Mouse (Mus musculus) kidney, embryonic 14.5 days (tissue): ENCODE results near the gene Baz2b. TPM values are rescaled to one million over a fixed set of nuclear protein-coding genes. Genes with fewer than 3 reads are reported as not detected.
A peak's percentile ranks its signal among the peaks of the same experiment; 100 is the strongest.

ENCODE experiments used
- ATAC-seq: fragments of 200-750 bp; cut with Nextera tagmentation; 2 replicates; pipeline ENCODE4 v1.8.0; 2017; ENCODE audit warnings: moderate number of reproducible peaks, mild to moderate bottlenecking, moderate TSS enrichment, moderate library complexity; ENCODE audit not compliant: low FRiP score, low TSS enrichment
- H3K27ac ChIP-seq: fragments of 300-500 bp; sonication (generic); 2 replicates; pipeline ENCODE4 v1.5.1; 2014; ENCODE audit warnings: low read depth, mild to moderate bottlenecking, low read length, moderate library complexity, mixed read lengths
- H3K27me3 ChIP-seq: fragments of 300-500 bp; sonication (generic); 2 replicates; pipeline ENCODE4 v1.6.1; 2014; ENCODE audit warnings: mild to moderate bottlenecking, low read length; ENCODE audit not compliant: control insufficient read depth, insufficient read depth
- H3K36me3 ChIP-seq: fragments of 300-500 bp; sonication (generic); 2 replicates; pipeline ENCODE4 v1.6.1; 2014; ENCODE audit warnings: low read length, mixed read lengths; ENCODE audit not compliant: control insufficient read depth, insufficient read depth
- H3K4me1 ChIP-seq: fragments of 300-500 bp; sonication (generic); 2 replicates; pipeline ENCODE4 v1.6.1; 2014; ENCODE audit warnings: low read length, mixed read lengths; ENCODE audit not compliant: control insufficient read depth, insufficient read depth
- H3K4me2 ChIP-seq: fragments of 300-500 bp; sonication (generic); replicated peaks from 2 replicates; pipeline ENCODE4 v1.6.1; 2014; ENCODE audit warnings: low read depth, mild to moderate bottlenecking, low read length
- H3K4me3 ChIP-seq: fragments of 300-500 bp; sonication (generic); 2 replicates; pipeline ENCODE4 v1.5.1; 2014; ENCODE audit warnings: mild to moderate bottlenecking, low read length
- H3K9ac ChIP-seq: fragments of 300-500 bp; sonication (generic); 2 replicates; pipeline ENCODE4 v1.6.1; 2014; ENCODE audit warnings: low read depth, mild to moderate bottlenecking, low read length, moderate library complexity
- H3K9me3 ChIP-seq: fragments of 300-500 bp; sonication (generic); 2 replicates; pipeline ENCODE4 v1.6.1; 2016; ENCODE audit warnings: low read length; ENCODE audit not compliant: control insufficient read depth
- WGBS: fragments of 180-500 bp; shearing (Covaris S2); extraction: QIAGEN DNeasy Blood & Tissue Kit; methylation state at CpG from one replicate; pipeline ENCODE4 v1.1.7; 2014; 5-methylcytosine and 5-hydroxymethylcytosine counted together
- polyA plus RNA-seq: library from polyadenylated mRNA; unstranded; fragments of >200 nt; fragmentation: Nextera tagmentation; extraction: Ambion mirVana; gene quantifications from 2 replicates; pipeline ENCODE4 v1.2.1, GENCODE M21; 2014

The Baz2b gene
- polyA plus RNA-seq, 1 experiment from 2014 or later, result 70.4 TPM

DNA sequence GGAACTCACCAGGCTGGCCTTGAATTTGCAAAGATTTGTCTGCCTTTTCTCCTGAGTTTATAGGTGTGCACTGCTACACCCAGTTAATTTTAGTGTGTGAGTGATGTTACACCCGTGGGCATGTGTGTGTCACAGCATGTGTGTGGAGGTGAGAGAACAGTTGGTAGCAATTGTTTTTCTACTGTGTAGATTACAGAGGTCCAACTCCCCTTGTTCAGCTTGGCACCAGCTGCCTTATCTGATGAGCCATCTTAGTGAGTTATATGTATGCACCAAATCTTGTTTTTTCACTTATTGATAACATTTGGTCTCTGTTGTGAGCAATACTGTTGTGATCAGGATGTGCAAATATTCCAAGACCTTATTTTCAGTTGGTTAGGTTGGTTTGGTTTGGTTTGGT lies 13.8 kb upstream of the Baz2b start:
- no peak for ATAC-seq
- H3K36me3 ChIP-seq, result 0 out of 2 replicates have a peak, but pooled peaks cover 2% of the 10 kb centered on the region
- H3K4me3 ChIP-seq, result no peak overlapping the region
- no peak overlapping the region for H3K4me2 ChIP-seq
- WGBS, result 75% methylated on average over 1 of the region's 1 CpGs
- peaks cover 8% of the 10 kb centered on the region; the same call in 1 of the 2 replicates for H3K4me1 ChIP-seq
- no peak overlapping the region for H3K9ac ChIP-seq
- H3K9me3 ChIP-seq, result no peaks in the 10 kb centered on the region
- H3K27ac ChIP-seq, result no peak overlapping the region
- no peaks in the 10 kb centered on the region for H3K27me3 ChIP-seq

DNA sequence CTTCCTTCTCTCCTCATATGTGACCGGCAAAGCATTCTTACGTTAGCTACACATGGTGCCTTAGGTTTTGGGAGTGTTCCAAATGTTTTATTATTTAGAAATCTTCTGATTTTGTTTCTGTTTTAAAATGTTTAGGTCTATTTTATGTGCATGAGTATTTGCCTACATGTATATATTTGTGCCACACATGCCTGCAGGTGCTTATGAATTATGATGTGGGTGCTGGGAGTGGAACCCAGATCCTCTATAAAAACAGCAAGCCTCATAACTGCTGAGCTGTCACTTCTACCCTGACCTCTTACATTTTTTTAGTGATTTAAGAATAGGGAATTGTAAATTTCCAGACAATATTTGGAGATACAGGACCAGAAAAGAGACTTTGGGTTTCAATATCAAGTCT lies 12.3 kb upstream of the Baz2b start:
- H3K4me3 ChIP-seq, result no peak overlapping the region
- H3K4me2 ChIP-seq, result no peak overlapping the region
- 91% methylated on average over 2 of the region's 2 CpGs for WGBS
- peaks cover 10% of the 10 kb centered on the region; the same call in 1 of the 2 replicates for H3K4me1 ChIP-seq
- no peaks in the 10 kb centered on the region for H3K9me3 ChIP-seq
- H3K9ac ChIP-seq, result no peak overlapping the region
- no peaks in the 10 kb centered on the region for H3K27me3 ChIP-seq
- H3K27ac ChIP-seq, result no peak overlapping the region
- no peaks in the 10 kb centered on the region for H3K36me3 ChIP-seq
- ATAC-seq, result no peak

DNA sequence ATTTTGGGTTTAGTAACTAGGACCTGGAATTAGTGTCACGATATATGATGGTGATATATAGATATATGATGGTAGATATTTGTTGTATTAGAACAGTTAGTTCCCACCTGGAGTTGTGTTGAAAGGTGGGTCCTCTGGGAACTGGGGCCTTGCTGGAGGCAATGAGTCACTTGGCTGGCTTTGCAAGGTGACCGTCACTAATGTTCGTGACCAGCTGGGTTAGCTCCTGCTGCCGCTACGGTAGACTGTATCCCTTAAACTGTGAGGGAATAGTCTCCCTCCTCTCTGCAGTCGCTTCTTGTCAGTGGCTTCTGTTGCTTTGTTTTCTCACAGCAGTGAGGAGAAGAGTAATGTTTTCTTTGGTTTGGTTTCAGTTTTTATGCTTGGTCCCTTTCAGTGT lies 11.6 kb upstream of the Baz2b start:
- Histone ChIP-seq H3K27me3 (no peaks in the 10 kb centered on the region), H3K9ac (no peak overlapping the region), H3K9me3 (no peaks in the 10 kb centered on the region), H3K27ac (no peak overlapping the region), H3K36me3 (peaks cover 1% of the 10 kb centered on the region; the same call in 1 of the 2 replicates), H3K4me3 (no peak overlapping the region), H3K4me2 (no peak overlapping the region), H3K4me1 (peaks cover 10% of the 10 kb centered on the region; the same call in 1 of the 2 replicates)
- no peak for ATAC-seq
- WGBS, result 31% methylated on average over 6 of the region's 6 CpGs

GRCm38 (mm10) chr2:60217620-60218019 lies 8.0 kb upstream of the Baz2b start:
- ATAC-seq, result no peak
- WGBS, result 79% methylated on average over 6 of the region's 6 CpGs
- H3K9ac ChIP-seq, result no peak overlapping the region

GRCm38 (mm10) chr2:60216547-60217153 lies 7.0 kb upstream of the Baz2b start:
- no peak overlapping the region for H3K9ac ChIP-seq
- no peak overlapping the region for H3K4me2 ChIP-seq
- no peaks in the 10 kb centered on the region for H3K9me3 ChIP-seq
- 89% methylated on average over 4 of the region's 4 CpGs for WGBS
- H3K36me3 ChIP-seq, result peaks cover 17% of the 10 kb centered on the region; the same call in 1 of the 2 replicates
- H3K27ac ChIP-seq, result no peak overlapping the region
- no peak overlapping the region for H3K4me3 ChIP-seq
- ATAC-seq, result no peak
- no peaks in the 10 kb centered on the region for H3K27me3 ChIP-seq
- H3K4me1 ChIP-seq, result peaks cover 18% of the 10 kb centered on the region

More at GRCm38 (mm10) chr2:60217620-60218019, 8.0 kb upstream of the Baz2b start:
- no peak overlapping the region for H3K4me2 ChIP-seq
- no peak overlapping the region for H3K4me3 ChIP-seq
- no peak overlapping the region for H3K27ac ChIP-seq
- no peaks in the 10 kb centered on the region for H3K27me3 ChIP-seq
- no peaks in the 10 kb centered on the region for H3K9me3 ChIP-seq
- H3K4me1 ChIP-seq, result peaks cover 13% of the 10 kb centered on the region; the same call in 1 of the 2 replicates
- peaks cover 17% of the 10 kb centered on the region; the same call in 1 of the 2 replicates for H3K36me3 ChIP-seq

DNA sequence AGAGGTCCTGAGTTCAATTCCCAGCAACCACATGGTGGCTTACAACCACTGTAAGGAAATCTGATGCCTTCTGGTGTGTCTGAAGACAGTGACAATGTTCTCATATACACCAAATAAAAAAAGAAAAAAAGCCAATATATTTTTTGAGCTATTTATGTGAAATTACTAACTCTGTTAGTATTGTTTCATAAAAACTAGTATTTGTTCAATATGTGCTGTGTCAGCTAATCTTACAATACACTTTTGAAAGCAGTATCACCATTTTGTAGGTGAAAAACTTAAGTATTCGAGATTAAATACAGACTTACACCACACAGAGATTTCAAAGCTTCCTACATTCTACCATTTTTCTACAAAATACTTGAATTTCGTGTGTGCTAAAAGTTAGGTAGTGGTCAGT lies 5.0 kb upstream of the Baz2b start:
- H3K27me3 ChIP-seq, result no peaks in the 10 kb centered on the region
- H3K4me3 ChIP-seq, result no peak overlapping the region
- H3K4me2 ChIP-seq, result no peak overlapping the region
- peaks cover 17% of the 10 kb centered on the region; the same call in 1 of the 2 replicates for H3K36me3 ChIP-seq
- peaks cover 15% of the 10 kb centered on the region; the same call in 1 of the 2 replicates for H3K4me1 ChIP-seq
- H3K27ac ChIP-seq, result no peak overlapping the region
- H3K9me3 ChIP-seq, result no peaks in the 10 kb centered on the region
- WGBS, result 95% methylated on average over 2 of the region's 2 CpGs
- H3K9ac ChIP-seq, result no peak overlapping the region
- no peak for ATAC-seq

- Histone ChIP-seq H3K36me3 (peaks cover 17% of the 10 kb centered on the region; the same call in 1 of the 2 replicates), H3K27ac (no peak overlapping the region)
- no peak for ATAC-seq
Observed at GRCm38 (mm10) chr2:60212488-60212887, 2.8 kb upstream of the Baz2b start.

DNA sequence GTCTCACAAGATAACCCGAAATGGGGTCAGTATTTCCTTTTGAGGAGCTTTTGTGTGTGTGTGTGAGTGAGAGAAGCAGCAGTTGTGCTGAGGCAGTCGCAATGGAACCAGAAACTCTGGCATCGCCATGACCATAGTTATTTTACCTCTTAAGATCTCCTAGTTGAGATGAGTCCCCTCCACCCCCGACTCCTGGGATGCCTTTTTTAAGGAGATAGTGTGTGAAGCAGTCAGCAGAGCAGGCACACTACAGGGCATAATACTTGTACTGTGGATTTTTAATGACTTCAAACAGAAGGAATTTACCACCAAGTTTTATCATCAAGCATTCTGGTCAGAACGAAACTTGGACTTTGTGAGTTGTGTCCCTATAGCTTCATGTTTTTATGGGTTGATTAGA lies 1.2 kb upstream of the Baz2b start:
- Histone ChIP-seq H3K36me3 (peaks cover 16% of the 10 kb centered on the region; the same call in 1 of the 2 replicates), H3K9ac (peak overlapping the region; percentile 97), H3K27me3 (no peaks in the 10 kb centered on the region), H3K9me3 (no peaks in the 10 kb centered on the region), H3K4me1 (peaks cover 15% of the 10 kb centered on the region; the same call in 1 of the 2 replicates), H3K4me2 (peak overlapping the region; percentile 79), H3K4me3 (peak overlapping the region; percentile 92), H3K27ac (no peak overlapping the region; the same call in 1 of the 2 replicates)
- no peak for ATAC-seq
- WGBS, result 18% methylated on average over 5 of the region's 5 CpGs

More at GRCm38 (mm10) chr2:60212488-60212887, 2.8 kb upstream of the Baz2b start:
- H3K4me2 ChIP-seq, result no peak overlapping the region
- H3K4me1 ChIP-seq, result peaks cover 17% of the 10 kb centered on the region; the same call in 1 of the 2 replicates
- H3K4me3 ChIP-seq, result no peak overlapping the region
- H3K9me3 ChIP-seq, result no peaks in the 10 kb centered on the region
- no peaks in the 10 kb centered on the region for H3K27me3 ChIP-seq
- H3K9ac ChIP-seq, result no peak overlapping the region

DNA sequence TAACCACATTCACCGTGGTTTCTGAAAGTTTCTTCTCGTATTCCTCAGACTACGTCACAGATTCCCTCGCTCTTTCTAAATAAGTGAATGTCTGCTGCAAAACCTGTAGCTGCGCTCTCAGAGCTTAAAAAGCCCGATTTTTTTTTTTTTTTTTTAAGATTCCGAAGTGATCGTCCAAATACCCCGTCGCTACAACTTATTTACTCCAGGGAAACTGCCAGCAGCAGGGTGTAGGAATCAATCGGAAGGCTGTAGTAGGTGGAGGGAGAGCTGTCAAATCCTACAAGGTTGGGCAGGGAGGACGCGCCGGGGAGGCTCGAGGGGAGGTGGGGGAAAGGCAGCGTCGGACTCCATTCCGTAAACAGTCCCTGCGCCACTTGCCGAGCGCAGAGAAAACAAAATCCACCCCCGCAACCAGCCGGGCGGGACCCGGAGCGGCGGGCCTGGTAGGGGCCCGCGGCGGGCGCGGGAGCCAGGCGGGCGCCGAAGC lies 472 bp downstream of the Baz2b start:
- Histone ChIP-seq H3K9ac (peak overlapping the region; percentile 97), H3K9me3 (no peaks in the 10 kb centered on the region), H3K4me3 (peak overlapping the region; percentile 92), H3K4me1 (peaks cover 15% of the 10 kb centered on the region; the same call in 1 of the 2 replicates), H3K4me2 (peak overlapping the region; percentile 60), H3K27me3 (no peaks in the 10 kb centered on the region), H3K27ac (peak overlapping the region; percentile 74), H3K36me3 (peaks cover 25% of the 10 kb centered on the region; the same call in 1 of the 2 replicates)
- WGBS, result under 1% methylated on average over 35 of the region's 35 CpGs
- ATAC-seq, result peak; percentile 58
